Mouse (Mus musculus) heart, adult 9 months (tissue): ENCODE results near the gene Dnaic2.

Source experiments
- DNase-seq, 2 experiments: peaks; one replicate each; pipeline ENCODE4 v3.0.0; 2022; ENCODE audit warnings: low spot score in 2 of 2

Dnaic2 gene

DNA sequence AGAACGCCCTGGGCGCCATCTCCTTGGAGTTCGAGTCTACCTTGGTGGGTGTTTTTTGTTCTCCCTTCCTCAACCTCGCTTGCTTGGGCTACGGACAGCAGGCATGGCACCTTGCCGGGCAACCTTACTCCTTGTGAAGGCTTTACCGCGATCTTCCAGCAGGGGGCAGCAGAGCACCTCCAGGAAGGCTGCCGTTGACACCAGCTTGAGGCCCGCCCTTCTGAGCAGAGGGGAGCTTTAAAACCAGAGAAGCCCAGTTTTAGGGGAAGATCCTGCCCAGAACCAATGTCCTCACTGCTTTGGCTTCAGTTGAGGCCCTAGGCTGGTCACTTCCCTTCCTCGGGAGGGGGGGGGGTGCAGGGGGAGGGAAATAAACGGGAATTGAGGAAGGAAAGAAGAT is 17.9 kb downstream of the Dnaic2 start:
- DNase-seq = peak; percentile 67 to 86

DNA sequence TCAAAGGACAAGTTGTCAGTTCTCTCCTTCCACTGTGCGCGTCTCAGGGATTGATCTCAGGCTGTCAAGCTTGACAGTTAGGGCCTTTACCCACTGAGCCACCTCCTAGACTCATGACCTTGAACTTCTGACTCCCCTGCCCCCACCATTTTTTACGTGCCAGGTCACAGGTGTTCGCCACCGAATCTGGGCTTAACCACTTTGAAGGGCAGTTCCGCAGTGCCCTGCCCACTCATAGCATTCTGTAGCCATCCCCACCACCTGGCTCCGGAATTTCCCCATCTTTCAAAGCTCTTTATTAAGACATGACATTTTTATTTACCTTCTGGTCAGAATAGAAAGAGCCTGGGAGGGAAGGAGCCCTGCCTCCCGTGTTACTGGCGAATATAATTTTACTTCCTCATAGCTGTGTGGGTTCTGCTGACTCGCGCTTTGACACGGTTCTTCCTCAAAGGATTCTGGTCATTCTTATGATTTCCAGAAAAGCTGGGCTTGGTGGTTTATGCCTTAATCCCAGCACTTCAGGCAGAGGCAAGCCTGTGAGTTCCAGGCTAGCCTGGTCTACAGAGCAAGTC is 20.4 kb downstream of the Dnaic2 start:
- DNase-seq = no peak

DNA sequence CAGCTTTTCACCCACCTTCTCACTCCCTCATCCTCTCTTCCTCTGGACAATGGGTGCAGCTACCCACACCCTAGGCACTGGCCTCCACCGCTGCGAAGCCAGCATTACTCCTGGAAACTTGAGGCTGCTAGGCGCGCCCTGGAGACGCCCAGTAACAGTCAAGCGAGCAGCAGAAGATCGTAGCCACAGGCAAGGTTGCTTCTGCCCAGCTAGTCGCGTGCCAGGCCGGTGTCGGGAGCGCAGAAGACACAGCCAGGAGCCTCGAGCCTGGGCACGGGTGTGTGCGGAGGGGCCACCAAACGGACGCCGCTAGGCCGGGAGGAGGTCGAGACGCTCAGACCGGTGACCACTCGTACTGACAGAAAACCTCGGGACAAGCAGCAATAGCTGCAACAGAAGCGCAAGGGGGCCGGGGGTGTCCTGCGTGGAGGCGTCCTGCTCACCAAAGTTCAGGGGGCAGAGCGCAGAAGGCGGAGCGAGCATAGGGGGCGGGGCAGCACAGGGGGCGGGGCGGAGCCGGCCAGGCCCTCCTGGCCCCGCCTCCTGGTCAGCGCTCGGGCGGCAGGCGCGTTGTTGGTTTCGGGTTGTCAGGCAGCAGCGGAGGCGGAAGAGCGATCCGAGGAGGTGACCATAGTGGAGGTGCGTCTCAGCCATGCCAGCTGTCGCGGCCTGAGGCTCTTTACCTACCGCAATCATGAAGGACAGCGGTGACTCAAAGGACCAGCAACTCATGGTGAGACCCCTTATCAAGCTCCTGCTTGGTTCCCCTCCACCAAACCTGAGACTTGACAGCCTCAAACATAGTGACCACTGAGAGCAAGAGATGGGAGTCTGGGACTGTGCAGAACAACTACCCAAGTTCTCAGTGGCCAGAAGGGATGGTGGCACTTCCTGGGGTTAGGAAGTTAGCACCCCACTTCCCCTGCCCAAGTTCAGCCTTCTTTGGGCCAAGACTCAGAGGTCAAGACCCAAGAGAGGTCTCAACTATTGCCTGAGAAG is 37.9 kb downstream of the Dnaic2 start, which contains the start of gene Kif19a:
Gene Kif19a (plus strand): TSS at position 569 of the 999 bp plus-strand sequence.
- DNase-seq = peak; percentile 43 to 48

DNA sequence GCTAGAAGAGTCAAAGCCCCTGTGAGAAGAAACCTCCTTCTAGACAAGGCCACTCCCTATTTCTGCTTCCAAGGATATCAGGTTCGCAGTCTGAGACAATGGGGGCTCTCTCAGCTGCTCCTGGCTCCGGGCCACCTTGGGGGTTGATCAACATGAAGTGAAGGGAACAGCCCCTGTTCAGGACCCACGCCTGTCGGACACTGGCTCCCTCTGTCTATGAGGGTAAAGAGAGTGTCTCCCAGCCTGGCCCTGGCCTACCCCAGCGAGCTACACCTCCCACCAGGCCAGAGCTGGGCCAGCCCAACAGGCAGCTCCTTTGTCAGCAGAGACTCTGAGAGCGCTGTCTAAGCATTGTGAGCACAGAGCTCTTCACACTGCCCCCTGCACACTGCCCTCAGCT is 42.7 kb downstream of the Dnaic2 start:
- no peak for DNase-seq

DNA sequence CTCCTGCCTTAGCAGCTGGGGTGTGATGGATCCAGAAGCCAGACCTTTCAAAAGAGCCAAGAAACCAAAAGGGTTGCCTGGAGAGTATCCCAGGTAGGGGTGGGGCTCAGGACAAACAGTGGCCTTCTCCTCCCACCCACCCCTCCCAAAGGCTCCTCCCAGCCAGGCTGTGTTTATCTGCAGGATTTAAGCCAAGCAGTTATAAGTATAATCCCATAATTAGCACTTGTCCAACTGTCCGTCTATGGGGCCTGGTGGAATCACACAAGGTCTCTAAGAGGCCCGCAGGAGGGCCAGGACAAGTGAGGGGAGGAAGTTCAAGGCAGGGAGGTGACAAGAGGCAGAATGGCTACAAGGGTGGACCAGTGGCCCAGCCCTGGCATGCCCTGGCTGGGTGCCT is 44.7 kb downstream of the Dnaic2 start:
- no peak for DNase-seq

DNA sequence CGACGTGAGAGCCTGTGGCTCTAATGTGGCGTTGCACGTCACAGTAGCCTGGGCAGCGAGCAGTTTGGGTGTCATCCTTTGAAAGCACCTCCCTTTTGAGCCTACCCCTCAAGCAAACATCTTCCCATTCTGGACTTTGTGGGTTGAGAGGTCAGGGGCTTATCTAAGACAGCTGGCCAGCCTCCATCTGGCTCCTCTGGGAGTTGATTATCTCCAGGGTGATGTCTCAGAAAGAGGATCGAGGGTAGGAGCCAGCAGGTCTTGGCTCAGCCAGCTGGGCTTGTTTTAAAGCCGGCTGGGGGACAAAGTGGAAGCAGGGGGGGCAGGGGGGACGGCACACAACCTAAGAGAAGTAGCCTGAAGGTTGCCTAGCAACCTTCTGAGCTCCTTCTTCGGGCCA is 52.9 kb downstream of the Dnaic2 start:
- peak; percentile 40 to 56 for DNase-seq

DNA sequence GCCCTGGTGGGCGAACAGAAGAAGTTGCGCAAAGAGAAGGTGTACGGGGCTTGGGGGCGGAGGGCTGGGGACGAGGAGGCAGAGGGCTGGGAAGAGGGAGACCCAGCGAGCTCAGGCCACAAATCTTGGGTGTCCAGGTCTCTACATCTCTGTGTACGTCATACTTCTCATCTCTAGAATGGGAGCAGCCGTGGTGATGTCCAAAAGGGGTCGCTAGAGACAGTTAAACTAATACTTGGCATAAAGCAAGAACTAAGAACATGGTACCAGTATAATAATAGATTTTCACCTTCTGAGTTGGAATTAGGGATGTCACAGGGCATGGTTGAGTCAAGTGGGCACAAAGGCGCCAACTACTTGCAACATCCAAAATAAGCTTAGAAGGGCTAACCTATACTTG is 58.7 kb downstream of the Dnaic2 start:
- no peak for DNase-seq

DNA sequence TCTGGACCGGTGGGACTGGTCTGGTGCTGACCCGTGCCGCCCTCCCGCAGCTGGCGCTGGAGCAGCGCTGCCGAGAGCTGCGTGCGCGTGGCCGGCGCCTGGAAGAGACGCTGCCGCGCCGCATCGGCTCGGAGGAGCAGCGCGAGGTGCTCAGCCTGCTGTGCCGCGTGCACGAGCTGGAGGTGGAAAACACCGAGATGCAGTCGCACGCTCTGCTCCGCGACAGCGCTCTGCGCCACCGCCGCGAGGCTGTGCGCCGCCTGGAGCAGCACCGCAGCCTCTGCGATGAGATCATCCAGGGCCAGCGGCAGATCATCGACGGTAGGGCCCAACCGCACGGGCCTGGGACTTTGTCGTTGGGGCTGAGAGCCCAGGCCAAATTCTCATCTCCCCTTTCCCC is 59.1 kb downstream of the Dnaic2 start:
- DNase-seq = no peak

DNA sequence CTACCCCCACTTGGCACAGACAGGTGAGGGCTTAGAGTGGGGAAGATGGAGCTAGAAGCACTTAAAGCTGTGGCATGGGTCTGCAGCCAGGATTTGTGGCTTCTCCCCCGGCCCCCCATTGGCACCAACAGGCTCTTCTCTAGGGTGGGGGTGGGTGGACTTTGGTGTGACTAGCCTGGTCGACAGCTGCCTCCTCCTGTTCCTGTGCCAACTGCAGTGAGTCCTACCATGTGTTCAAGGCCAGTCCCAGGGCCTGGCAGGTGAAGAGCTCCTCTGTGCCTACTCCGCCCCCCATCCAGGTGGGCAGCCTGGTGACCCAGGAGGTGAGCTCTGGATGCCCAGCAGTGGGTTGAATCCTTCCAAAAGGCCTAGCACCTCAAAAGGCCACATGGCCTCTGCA is 60.4 kb downstream of the Dnaic2 start:
- DNase-seq = no peak

DNA sequence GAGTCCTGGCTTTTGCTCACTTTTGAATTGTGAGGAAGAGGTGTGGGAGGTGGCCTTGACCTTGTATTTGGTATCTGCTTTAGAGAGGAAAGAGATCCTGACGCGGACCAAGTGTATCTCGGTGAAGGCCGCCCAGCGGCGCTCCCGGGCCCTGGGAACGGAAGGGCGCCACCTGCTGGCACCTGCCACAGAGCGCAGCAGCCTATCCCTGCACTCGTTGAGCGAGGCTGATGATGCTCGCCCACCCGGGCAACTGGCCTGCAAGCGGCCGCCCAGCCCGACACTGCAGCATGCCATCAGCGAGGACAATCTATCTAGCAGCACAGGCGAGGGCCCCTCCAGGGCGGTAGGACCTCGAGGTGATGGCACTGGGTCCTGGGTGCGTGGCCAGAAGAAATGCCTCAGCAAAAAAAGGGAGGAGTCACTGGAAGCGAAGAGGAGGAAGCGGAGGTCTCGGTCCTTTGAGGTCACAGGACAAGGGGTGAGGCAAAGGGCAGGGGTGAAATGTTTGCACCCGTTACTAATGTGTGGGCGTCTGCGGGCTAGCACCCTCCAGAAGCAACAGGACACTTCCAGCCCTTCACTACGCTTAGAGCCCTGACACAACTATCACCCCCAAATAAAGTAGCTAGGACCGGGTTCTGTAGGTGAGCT is 62.0 kb downstream of the Dnaic2 start:
- peak; percentile 56 to 74 for DNase-seq

DNA sequence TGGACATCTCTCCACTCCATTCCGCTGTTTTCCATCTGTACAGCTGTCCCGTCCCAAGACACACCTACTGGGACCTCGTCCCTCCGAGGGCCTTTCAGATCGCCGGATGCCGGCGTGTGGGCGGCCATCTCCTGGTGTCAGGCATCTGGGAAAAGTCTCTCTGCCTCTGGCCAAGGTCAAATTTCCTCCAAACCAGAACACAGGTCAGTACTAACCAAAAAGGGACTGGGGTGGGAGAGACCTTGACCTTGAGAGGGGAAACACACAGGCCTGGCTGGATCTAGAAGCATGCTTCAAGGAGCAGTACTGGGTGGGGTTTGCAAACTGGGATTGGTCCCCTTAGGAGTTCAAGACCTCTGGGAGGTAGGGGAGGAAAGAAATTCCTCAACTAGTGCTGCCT is 62.5 kb downstream of the Dnaic2 start:
- peak in 1 of 2 experiments; percentile 13 for DNase-seq

DNA sequence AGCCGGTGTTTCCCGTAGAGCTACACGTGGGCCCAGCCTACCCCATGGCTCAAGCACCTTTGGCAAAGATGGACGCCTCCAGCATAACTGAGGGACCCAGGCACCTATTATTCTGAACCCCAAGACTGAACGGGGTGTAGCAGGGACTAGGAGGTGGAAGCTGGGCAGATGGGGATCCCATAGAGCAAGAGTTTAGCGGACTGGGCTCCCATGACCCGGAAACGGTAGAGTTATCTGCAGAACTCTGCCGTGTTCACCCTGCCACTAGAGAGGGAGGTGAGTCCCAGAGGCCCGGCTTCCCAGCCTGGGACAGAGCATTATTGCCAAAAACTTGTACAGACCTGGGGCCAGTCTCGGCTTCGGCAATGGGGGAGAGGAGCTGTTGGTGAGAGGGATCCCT is 63.0 kb downstream of the Dnaic2 start:
- no peak for DNase-seq

DNA sequence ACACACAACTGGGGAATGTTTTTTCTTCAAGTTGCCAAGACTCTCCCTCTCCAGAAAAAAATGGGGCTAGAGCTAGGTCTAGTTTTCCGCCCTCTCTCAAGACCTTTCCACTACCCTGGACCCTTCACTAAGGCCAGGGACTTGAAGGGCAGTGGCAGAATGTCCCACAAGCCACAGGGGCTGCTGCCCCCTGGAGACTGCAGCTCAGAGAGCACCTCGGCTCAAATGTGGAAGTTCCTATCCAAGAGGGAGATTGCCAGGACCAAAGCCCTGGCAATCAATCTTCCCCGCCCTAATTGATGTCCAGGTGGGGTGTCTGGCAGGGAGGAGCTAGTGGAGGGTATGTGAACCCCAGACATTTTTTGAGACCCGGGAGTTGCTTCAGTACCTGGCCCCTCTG is 63.6 kb downstream of the Dnaic2 start:
- DNase-seq = no peak

DNA sequence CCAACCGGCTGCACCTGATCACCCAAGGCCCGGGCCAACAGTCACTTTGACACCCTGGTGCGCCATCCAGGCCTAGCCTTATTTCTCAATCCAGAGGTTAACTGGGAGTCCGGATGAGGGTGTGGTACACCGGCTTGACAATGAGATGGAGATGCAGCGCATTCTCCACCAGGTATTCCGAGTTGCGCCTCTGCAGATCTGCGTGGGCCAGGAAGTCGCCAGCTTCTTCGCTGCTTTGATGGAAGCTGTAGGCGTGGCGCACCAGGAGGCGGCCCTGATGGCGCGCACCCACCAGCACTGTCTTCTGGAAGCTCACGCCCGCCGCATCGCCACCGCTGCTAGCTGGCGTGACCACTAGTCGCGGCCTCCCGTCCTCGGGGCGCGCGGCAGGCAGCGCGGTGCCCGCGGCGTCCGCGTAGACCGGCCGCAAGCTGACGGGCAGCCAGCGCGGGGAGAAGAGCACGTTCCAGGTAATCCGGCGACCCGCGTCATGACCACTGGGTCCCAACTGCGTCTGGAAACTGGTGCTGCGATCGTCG is 64.2 kb downstream of the Dnaic2 start:
- no peak for DNase-seq

DNA sequence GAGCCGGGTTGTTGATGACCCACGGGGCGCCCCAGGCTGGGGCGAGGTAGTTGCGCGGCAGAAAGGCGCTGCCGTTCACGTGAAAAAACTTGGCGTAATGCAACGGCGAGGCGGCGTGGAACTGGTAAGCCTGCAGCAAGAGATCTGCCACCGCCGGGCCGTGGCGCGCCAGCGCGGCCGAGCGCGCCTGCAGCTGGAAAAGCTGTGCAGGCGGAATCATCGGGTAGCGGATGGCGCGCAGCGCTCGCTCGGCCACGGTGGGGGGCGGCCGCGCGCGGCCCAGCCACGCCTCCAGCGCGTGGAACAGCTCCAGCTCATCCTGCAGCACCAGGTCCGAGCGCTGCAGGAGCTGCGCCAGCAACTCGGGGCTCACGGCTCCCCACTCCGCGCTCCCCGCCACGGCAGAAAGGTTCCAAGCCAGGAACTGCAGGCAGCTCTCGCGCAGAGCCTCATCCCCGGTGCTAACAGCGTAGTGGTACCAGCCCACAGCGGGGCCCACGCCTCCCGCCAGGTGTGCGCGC is 64.7 kb downstream of the Dnaic2 start:
- no peak for DNase-seq

DNA sequence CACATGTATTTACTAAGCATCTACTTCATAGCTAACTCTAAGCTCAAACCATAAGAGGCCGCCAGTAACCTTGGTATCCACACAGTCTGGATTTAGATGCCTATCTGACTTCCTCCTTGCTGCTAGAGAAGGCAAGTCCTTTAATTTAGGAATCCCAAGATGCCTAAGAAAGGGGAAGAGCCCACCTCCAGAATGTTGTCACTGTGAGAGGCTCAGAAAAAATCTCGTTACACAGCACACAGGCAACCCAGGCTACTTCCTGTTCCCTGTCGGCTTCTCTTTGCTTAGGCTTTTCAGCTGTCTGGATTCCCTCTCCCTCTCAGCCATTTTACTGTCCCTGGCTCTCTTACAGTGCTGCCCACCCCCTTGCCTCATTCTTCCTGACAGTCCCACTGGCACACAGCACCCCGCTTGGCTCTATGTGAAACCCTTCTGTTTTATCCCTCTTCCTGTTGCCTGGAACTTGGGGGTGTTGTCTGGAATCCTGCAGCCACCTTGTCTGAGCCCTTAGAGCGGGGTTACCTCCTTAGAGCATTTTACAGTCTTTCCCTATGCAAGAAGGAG is 65.8 kb downstream of the Dnaic2 start:
- no peak for DNase-seq

DNA sequence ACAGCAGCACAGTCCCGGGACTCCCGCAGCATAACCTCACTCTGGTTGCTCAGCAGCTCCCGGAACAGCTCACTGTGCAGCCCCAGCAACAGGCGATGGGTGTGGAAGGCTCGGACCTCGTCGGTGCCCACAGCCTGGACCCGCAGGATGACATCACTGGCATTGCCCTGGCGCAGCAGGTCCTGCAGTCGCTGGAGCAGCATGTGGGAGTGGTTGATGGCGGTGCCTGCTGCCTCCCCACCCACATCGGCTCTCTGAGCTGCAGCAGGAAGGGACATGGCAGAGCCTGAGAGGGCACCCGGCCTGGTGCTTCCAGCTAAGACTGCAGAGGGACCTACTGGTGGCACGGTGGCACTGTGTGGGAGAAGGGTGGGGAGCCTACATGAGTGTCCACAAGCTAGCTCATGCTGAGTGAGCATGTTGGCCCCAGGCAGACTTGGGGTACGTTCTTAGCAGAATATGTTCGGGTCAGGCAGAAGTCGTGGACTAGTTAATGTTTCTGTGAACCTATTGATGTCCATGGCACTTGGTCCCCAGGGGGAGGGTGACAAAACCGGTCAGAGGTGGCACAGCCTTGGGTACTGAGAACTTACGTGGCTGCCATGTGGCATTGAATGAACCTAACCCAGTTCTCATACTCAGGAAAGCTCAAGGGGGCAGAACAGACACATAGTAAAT is 66.8 kb downstream of the Dnaic2 start:
- DNase-seq = no peak

DNA sequence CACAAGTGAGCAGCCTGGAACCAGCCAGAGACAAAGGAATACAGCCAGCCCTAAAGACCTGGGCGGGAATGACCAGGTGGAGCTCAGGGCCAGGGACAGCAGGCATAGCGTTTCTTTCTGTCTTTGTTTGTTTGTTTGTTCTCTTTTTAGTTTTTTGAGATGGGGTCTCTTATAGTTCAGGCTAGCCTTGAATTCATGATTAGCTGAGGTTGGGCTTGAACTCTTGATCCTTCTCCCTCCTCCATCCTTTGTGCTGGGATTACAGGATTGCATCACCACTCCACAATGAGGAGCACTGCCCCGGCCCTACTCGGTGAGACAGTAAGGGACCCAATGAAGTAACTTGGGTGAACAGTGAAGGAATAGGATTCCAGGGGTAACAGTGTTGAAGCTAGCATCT is 67.5 kb downstream of the Dnaic2 start:
- DNase-seq = no peak

DNA sequence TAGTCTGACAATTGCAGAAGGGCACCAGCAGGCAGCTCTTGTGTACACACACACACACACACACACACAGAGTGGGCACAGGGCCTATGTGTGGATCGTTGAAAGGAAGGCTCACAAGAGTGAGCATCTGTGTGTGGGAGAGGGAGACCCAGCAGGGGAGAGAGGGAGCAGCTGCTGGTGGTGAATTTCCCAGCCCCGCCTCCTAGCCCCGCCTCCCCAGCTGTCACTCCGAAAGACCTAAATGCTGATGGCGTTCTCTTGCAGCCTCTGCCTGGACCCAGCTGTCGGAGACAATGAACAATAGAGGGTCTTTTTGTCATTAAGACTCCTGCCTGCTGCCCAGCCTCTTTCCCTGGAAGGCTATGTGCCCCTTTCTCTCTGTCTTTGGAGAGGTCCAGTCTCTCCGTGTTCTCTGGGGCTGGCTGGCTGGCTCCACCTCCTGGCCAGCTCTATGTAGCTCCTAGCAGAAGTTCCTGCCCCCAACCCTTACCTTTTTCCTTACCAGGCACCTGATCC is 68.1 kb downstream of the Dnaic2 start:
- DNase-seq = peak; percentile 29 to 46

DNA sequence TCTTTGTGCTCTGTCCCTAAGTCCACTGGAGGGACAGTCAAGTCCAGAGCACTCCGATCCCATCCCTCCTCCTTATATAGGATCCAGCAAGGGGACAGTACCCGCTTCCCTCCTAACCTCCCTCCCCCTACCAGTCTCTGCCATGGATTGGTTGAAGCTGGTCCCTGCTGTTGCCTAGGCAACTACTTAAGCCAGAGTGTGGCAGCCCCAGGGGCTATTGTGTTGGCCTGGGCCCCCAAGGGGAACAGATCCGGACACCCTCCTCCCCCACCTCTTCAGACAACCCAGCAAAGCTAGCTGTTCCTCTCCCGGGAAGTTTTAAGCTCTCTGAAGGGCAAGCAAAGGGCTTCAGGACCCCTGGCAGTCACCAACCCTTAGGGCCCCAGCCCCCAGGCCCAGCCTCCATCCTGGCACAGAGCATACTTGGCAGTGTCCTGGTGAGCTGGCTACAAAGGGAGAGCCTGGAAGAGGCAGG is 68.7 kb downstream of the Dnaic2 start, which contains the start of gene Btbd17:
Gene Btbd17 (minus strand): TSS at position 98 of the 475 bp plus-strand sequence.
- DNase-seq = no peak

DNA sequence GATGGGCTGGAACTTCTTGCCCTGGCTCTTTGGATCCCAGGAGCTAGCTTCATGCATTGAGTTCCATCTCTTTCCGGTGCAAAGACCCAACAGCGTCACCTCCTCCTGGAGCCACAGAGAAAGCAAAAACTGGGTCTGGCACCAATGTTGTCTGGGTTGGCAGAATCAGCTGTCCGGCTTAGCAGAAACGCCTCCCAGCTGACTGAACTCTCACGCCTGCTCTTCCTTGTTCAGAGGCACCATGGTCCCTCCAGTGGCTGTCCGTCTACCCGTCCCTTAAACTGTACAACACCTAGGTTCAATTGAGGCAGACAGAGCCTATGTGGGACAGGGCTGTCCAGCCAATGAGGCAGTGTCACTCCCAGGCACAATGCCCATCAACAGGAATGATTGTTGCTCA is 70.0 kb downstream of the Dnaic2 start:
- no peak for DNase-seq
